In genomic region chr1:183702888-183703287, GRCm38 (mm10) we compare ENCODE assay signal across 28 mouse cellular contexts.
"Had no signal": no experiment of that assay in that cellular context is flagged by ENCODE, and none has a peak within 500 bp of the region (broad histone marks: within the 10 kb centered on the region; RNA-seq: fewer than 3 reads in every experiment).

No protein-coding gene starts in this region.

- DNase-seq: layer of hippocampus, postnatal 36 days; left cerebral cortex, postnatal 4 days; liver; liver, embryonic 13.5 days; liver, postnatal 0 days; lung, embryonic 14.5 days; midbrain, embryonic 14.5 days had no signal

- H3K36me3 ChIP-seq: limb, embryonic 10.5 days; limb, embryonic 12.5 days; limb, embryonic 13.5 days; limb, embryonic 15.5 days; liver, embryonic 12.5 days; liver, embryonic 13.5 days; liver, embryonic 15.5 days; lung, embryonic 15.5 days; midbrain, embryonic 10.5 days; midbrain, embryonic 12.5 days; midbrain, embryonic 13.5 days; midbrain, embryonic 15.5 days; neural tube, embryonic 12.5 days; neural tube, embryonic 13.5 days had no signal

- H3K9me3 ChIP-seq: limb, embryonic 10.5 days; limb, embryonic 12.5 days; limb, embryonic 13.5 days; limb, embryonic 15.5 days; liver, embryonic 12.5 days; liver, embryonic 13.5 days; liver, embryonic 15.5 days; lung, embryonic 15.5 days; midbrain, embryonic 10.5 days; midbrain, embryonic 12.5 days; midbrain, embryonic 13.5 days; midbrain, embryonic 15.5 days; neural tube, embryonic 12.5 days; neural tube, embryonic 13.5 days had no signal

- H3K27me3 ChIP-seq: limb, embryonic 12.5 days; limb, embryonic 13.5 days; limb, embryonic 15.5 days; liver, embryonic 12.5 days; liver, embryonic 13.5 days; liver, embryonic 15.5 days; lung, embryonic 15.5 days; megakaryocyte, embryonic 14.5 days; midbrain, embryonic 12.5 days; midbrain, embryonic 13.5 days; midbrain, embryonic 15.5 days; neural tube, embryonic 12.5 days; neural tube, embryonic 13.5 days had no signal

- ATAC-seq: liver, embryonic 12.5 days; liver, postnatal 0 days; midbrain, embryonic 13.5 days; midbrain, embryonic 15.5 days; midbrain, embryonic 16.5 days had no signal

- H3K27ac ChIP-seq: left cerebral cortex, adult 2 months; limb, embryonic 10.5 days; limb, embryonic 12.5 days; limb, embryonic 13.5 days; limb, embryonic 15.5 days; liver, embryonic 12.5 days; liver, embryonic 13.5 days; liver, embryonic 14.5 days; liver, embryonic 15.5 days; lung, embryonic 15.5 days; macrophage; midbrain, embryonic 10.5 days; midbrain, embryonic 12.5 days; midbrain, embryonic 13.5 days; midbrain, embryonic 15.5 days; neural tube, embryonic 12.5 days; neural tube, embryonic 13.5 days had no signal

- H3K4me2 ChIP-seq: limb, embryonic 12.5 days; limb, embryonic 13.5 days; limb, embryonic 15.5 days; liver, embryonic 11.5 days; liver, embryonic 12.5 days; liver, embryonic 13.5 days; liver, embryonic 15.5 days; lung, embryonic 14.5 days; lung, embryonic 15.5 days; midbrain, embryonic 11.5 days; midbrain, embryonic 12.5 days; midbrain, embryonic 13.5 days; midbrain, embryonic 15.5 days; neural tube, embryonic 12.5 days; neural tube, embryonic 13.5 days had no signal

- H3K9ac ChIP-seq: limb, embryonic 12.5 days; limb, embryonic 13.5 days; limb, embryonic 15.5 days; liver, embryonic 12.5 days; liver, embryonic 13.5 days; liver, embryonic 14.5 days; liver, embryonic 15.5 days; liver, postnatal 0 days; lung, embryonic 14.5 days; lung, embryonic 15.5 days; midbrain, embryonic 12.5 days; midbrain, embryonic 13.5 days; midbrain, embryonic 15.5 days; neural tube, embryonic 12.5 days; neural tube, embryonic 13.5 days had no signal

- H3K4me3 ChIP-seq: left cerebral cortex, adult 2 months; limb, embryonic 10.5 days; limb, embryonic 12.5 days; limb, embryonic 13.5 days; limb, embryonic 15.5 days; liver, embryonic 12.5 days; liver, embryonic 13.5 days; liver, embryonic 15.5 days; lung, embryonic 15.5 days; megakaryocyte, embryonic 14.5 days; midbrain, embryonic 10.5 days; midbrain, embryonic 12.5 days; midbrain, embryonic 13.5 days; midbrain, embryonic 15.5 days; myocyte; neural tube, embryonic 12.5 days; neural tube, embryonic 13.5 days had no signal

- H3K4me1 ChIP-seq: limb, embryonic 12.5 days; liver, embryonic 12.5 days; liver, embryonic 13.5 days; liver, embryonic 15.5 days; lung, embryonic 15.5 days; megakaryocyte, embryonic 14.5 days; midbrain, embryonic 12.5 days; midbrain, embryonic 13.5 days; midbrain, embryonic 15.5 days; neural tube, embryonic 12.5 days; neural tube, embryonic 13.5 days had no signal
